Mouse (Mus musculus): Measurements from ENCODE around the gene Wdr6.

DNA sequence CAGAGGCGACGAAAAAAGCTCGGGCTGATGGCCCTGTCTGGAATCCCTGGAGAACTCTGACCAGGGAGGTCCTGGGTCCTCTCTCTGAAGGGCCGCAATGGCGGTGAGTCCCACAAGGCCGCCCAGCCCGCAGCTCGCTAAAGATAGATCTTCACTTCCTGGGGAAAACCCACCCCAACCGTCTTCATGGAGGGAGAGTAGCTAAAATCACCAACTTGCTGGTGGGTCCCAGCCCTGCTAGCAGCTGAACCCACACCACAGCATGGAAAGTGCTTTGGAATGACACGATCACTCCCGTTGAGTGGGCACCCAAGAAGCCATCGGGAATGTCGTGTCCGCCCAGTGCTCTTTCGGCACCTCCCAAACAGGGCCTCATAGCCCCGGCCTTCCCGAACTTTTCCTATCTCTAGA lies 10.0 kb downstream of the Wdr6 start:
- no peak for TF ChIP-seq CTCF (IDR thresholded peaks at IDR 0.05 in 2 of 3, conservative IDR thresholded peaks at IDR 0.05 in 1 of 3; ENCODE audit: control insufficient read depth in 1 of 3, insufficient read depth in 1 of 3, low read depth in 2 of 3, low read length in 3 of 3, poor library complexity in 1 of 3, severe bottlenecking in 1 of 3)
- TF ChIP-seq GATA1 (IDR thresholded peaks at IDR 0.05; ENCODE audit: low read depth, low read length), result no peak
- TF ChIP-seq SMC3 (IDR thresholded peaks at IDR 0.05; ENCODE audit: low read depth, low read length), result no peak; the same call in 1 of the 2 replicates
